Mouse (Mus musculus): ENCODE data around the gene Chd1. TPM values are rescaled to one million over a fixed set of nuclear protein-coding genes. Genes with fewer than 3 reads are reported as not detected.

Chd1 gene
- polyA plus RNA-seq, 1 experiment from 2014 or later: 45.8 TPM

- Histone ChIP-seq H3K27me3 (no peaks in the 10 kb centered on the region), H3K36me3 (peaks cover 54% of the 10 kb centered on the region), H3K4me3 (no peak overlapping the region), H3K4me2 (replicated peaks) (no peak overlapping the region), H3K27ac (replicated peaks) (no peak overlapping the region), H3K9ac (replicated peaks) (no peak overlapping the region), H3K9me3 (no peaks in the 10 kb centered on the region), H3K4me1 (peaks cover 42% of the 10 kb centered on the region; the same call in 1 of the 2 replicates)
- ATAC-seq (ENCODE audit: low FRiP score, low read depth): no peak
- 95% methylated on average over 5 of the region's 5 CpGs for WGBS
Measured at GRCm38 (mm10) chr17:15817096-15817450, 112.3 kb downstream of the Chd1 start.

- H3K27me3 ChIP-seq: no peaks in the 10 kb centered on the region
- peaks cover 40% of the 10 kb centered on the region for H3K4me1 ChIP-seq
- no peak for ATAC-seq (ENCODE audit: low FRiP score, low read depth)
- no peak overlapping the region for H3K4me3 ChIP-seq
- H3K27ac ChIP-seq (replicated peaks): no peak overlapping the region
- H3K36me3 ChIP-seq: peaks cover 48% of the 10 kb centered on the region
- H3K4me2 ChIP-seq (replicated peaks): no peak overlapping the region
- H3K9me3 ChIP-seq: no peaks in the 10 kb centered on the region
- WGBS: 95% methylated on average over 2 of the region's 2 CpGs
- H3K9ac ChIP-seq (replicated peaks): no peak overlapping the region
Measured at GRCm38 (mm10) chr17:15817634-15818033, 112.9 kb downstream of the Chd1 start.

- Histone ChIP-seq H3K27ac (replicated peaks) (no peak overlapping the region), H3K4me1 (peaks cover 44% of the 10 kb centered on the region), H3K4me3 (no peak overlapping the region), H3K27me3 (no peaks in the 10 kb centered on the region), H3K9me3 (no peaks in the 10 kb centered on the region), H3K4me2 (replicated peaks) (no peak overlapping the region), H3K36me3 (peaks cover 46% of the 10 kb centered on the region), H3K9ac (replicated peaks) (no peak overlapping the region)
- no peak for ATAC-seq (ENCODE audit: low FRiP score, low read depth)
- WGBS: 78% methylated on average over 8 of the region's 8 CpGs
Measured at GRCm38 (mm10) chr17:15818372-15818771, 113.6 kb downstream of the Chd1 start.

GRCm38 (mm10) chr17:15820146-15820545 lies 115.4 kb downstream of the Chd1 start:
- no peak overlapping the region for H3K9ac ChIP-seq (replicated peaks)
- peaks cover 45% of the 10 kb centered on the region for H3K36me3 ChIP-seq
- ATAC-seq (ENCODE audit: low FRiP score, low read depth): no peak
- H3K9me3 ChIP-seq: no peaks in the 10 kb centered on the region
- H3K27me3 ChIP-seq: no peaks in the 10 kb centered on the region
- WGBS: 74% methylated on average over 6 of the region's 6 CpGs
- peaks cover 44% of the 10 kb centered on the region for H3K4me1 ChIP-seq
- H3K4me3 ChIP-seq: no peak overlapping the region
- H3K27ac ChIP-seq (replicated peaks): no peak overlapping the region
- H3K4me2 ChIP-seq (replicated peaks): no peak overlapping the region; the same call in 1 of the 2 replicates

- no peak for ATAC-seq (ENCODE audit: low FRiP score, low read depth)
- WGBS: 83% methylated on average over 10 of the region's 10 CpGs
- H3K27ac ChIP-seq (replicated peaks): no peak overlapping the region
- H3K4me1 ChIP-seq: peaks cover 39% of the 10 kb centered on the region
- peaks cover 39% of the 10 kb centered on the region for H3K36me3 ChIP-seq
- H3K9ac ChIP-seq (replicated peaks): no peak overlapping the region
- no peaks in the 10 kb centered on the region for H3K27me3 ChIP-seq
- H3K4me2 ChIP-seq (replicated peaks): peak overlapping the region; percentile 2; the same call in 1 of the 2 replicates
- H3K4me3 ChIP-seq: no peak overlapping the region
- H3K9me3 ChIP-seq: no peaks in the 10 kb centered on the region
Measured at GRCm38 (mm10) chr17:15820761-15821160, 116.0 kb downstream of the Chd1 start.

GRCm38 (mm10) chr17:15821706-15822105 lies 116.9 kb downstream of the Chd1 start:
- WGBS: 88% methylated on average over 4 of the region's 4 CpGs

More at GRCm38 (mm10) chr17:15821706-15822105, 116.9 kb downstream of the Chd1 start:
- Histone ChIP-seq H3K36me3 (peaks cover 34% of the 10 kb centered on the region), H3K27me3 (no peaks in the 10 kb centered on the region), H3K27ac (replicated peaks) (no peak overlapping the region), H3K4me1 (peaks cover 39% of the 10 kb centered on the region), H3K9me3 (no peaks in the 10 kb centered on the region), H3K4me3 (no peak overlapping the region), H3K9ac (replicated peaks) (no peak overlapping the region), H3K4me2 (replicated peaks) (no peak overlapping the region)
- no peak for ATAC-seq (ENCODE audit: low FRiP score, low read depth)

Other genes with a start within 250 kb of the Chd1 start
- gene Psmb1, start 205.2 kb upstream of the Chd1 start, polyA plus RNA-seq (2016; fragmentation: Nextera tagmentation; extraction: Ambion mirVana): 233 and 244 TPM in 2 replicates
- gene Tbp, start 205.1 kb upstream of the Chd1 start, polyA plus RNA-seq (2016; fragmentation: Nextera tagmentation; extraction: Ambion mirVana): 64.6 and 66.4 TPM in 2 replicates
- gene Pdcd2, start 177.7 kb upstream of the Chd1 start, polyA plus RNA-seq (2016; fragmentation: Nextera tagmentation; extraction: Ambion mirVana): 61.5 and 61.7 TPM in 2 replicates
- 3.8 and 4.2 TPM in 2 replicates for gene Prdm9, start 140.6 kb upstream of the Chd1 start, polyA plus RNA-seq (2016; fragmentation: Nextera tagmentation; extraction: Ambion mirVana)
- 101 and 124 TPM in 2 replicates for gene Rgmb, start 126.1 kb downstream of the Chd1 start, polyA plus RNA-seq (2016; fragmentation: Nextera tagmentation; extraction: Ambion mirVana)

Data from midbrain, embryonic 12.5 days (tissue).